Mouse (Mus musculus) kidney, adult 2 months (tissue): Measurements from ENCODE around the gene Egr4.

ENCODE experiments used
- CTCF ChIP-seq: fragments of 200-500 bp; conservative IDR thresholded peaks from 2 replicates; pipeline ENCODE4 v1.5.1; 2011; ENCODE audit warnings: low read depth, mild to moderate bottlenecking, control low read depth, low read length, moderate library complexity, mixed read lengths; ENCODE audit not compliant: insufficient read depth, insufficient read length
- POLR2A ChIP-seq: fragments of 200-500 bp; IDR thresholded peaks from one replicate; pipeline ENCODE4 v1.6.1; 2011; ENCODE audit warnings: low read depth, low read length, control low read depth

GRCm38 (mm10) chr6:85490252-85490651 lies 23.1 kb downstream of the Egr4 start:
- TF ChIP-seq CTCF: no peak
- TF ChIP-seq POLR2A: no peak
